Mouse (Mus musculus): Measurements from ENCODE around the gene Tfb1m.

The Tfb1m gene

GRCm38 (mm10) chr17:3557331-3558311 is at the start of gene Tfb1m:
Gene Tfb1m (minus strand): TSS chr17:3557781.
- DNase-seq (ENCODE audit: inconsistent age in 2 of 2, low spot score in 1 of 2): peak; percentile 99

- DNase-seq (ENCODE audit: inconsistent age in 2 of 2, low spot score in 1 of 2): no peak
Observed at GRCm38 (mm10) chr17:3602954-3603672, 45.5 kb upstream of the Tfb1m start.

- no peak for DNase-seq (ENCODE audit: inconsistent age in 2 of 2, low spot score in 1 of 2)
Observed at GRCm38 (mm10) chr17:3598393-3598792, 40.8 kb upstream of the Tfb1m start.

GRCm38 (mm10) chr17:3597866-3598265 is 40.3 kb upstream of the Tfb1m start:
- no peak for DNase-seq (ENCODE audit: inconsistent age in 2 of 2, low spot score in 1 of 2)

GRCm38 (mm10) chr17:3597130-3597529 is 39.5 kb upstream of the Tfb1m start:
- no peak for DNase-seq (ENCODE audit: inconsistent age in 2 of 2, low spot score in 1 of 2)

GRCm38 (mm10) chr17:3570876-3571275 is 13.3 kb upstream of the Tfb1m start:
- DNase-seq (ENCODE audit: inconsistent age in 2 of 2, low spot score in 1 of 2): peak; percentile 79 to 94

GRCm38 (mm10) chr17:3562405-3562804 is 4.8 kb upstream of the Tfb1m start:
- DNase-seq (ENCODE audit: inconsistent age in 2 of 2, low spot score in 1 of 2): no peak

GRCm38 (mm10) chr17:3560534-3560933 is 3.0 kb upstream of the Tfb1m start:
- no peak for DNase-seq (ENCODE audit: inconsistent age in 2 of 2, low spot score in 1 of 2)

- peak in 1 of 2 experiments; percentile 28 for DNase-seq (ENCODE audit: inconsistent age in 2 of 2, low spot score in 1 of 2)
Observed at GRCm38 (mm10) chr17:3558356-3558870, 832 bp upstream of the Tfb1m start.

- DNase-seq (ENCODE audit: inconsistent age in 2 of 2, low spot score in 1 of 2): no peak
Observed at GRCm38 (mm10) chr17:3556251-3556650, 1.3 kb downstream of the Tfb1m start.

GRCm38 (mm10) chr17:3547725-3548124 is 9.9 kb downstream of the Tfb1m start:
- DNase-seq (ENCODE audit: inconsistent age in 2 of 2, low spot score in 1 of 2): no peak

- no peak for DNase-seq (ENCODE audit: inconsistent age in 2 of 2, low spot score in 1 of 2)
Observed at GRCm38 (mm10) chr17:3541033-3541432, 16.5 kb downstream of the Tfb1m start.

GRCm38 (mm10) chr17:3540304-3540703 is 17.3 kb downstream of the Tfb1m start:
- no peak for DNase-seq (ENCODE audit: inconsistent age in 2 of 2, low spot score in 1 of 2)

- no peak for DNase-seq (ENCODE audit: inconsistent age in 2 of 2, low spot score in 1 of 2)
Observed at GRCm38 (mm10) chr17:3533425-3533824, 24.2 kb downstream of the Tfb1m start.

- no peak for DNase-seq (ENCODE audit: inconsistent age in 2 of 2, low spot score in 1 of 2)
Observed at GRCm38 (mm10) chr17:3532254-3532653, 25.3 kb downstream of the Tfb1m start, which contains the start of gene Cldn20. Gene Cldn20 (plus strand): TSS chr17:3532554.

GRCm38 (mm10) chr17:3531641-3532040 is 25.9 kb downstream of the Tfb1m start:
- DNase-seq (ENCODE audit: inconsistent age in 2 of 2, low spot score in 1 of 2): no peak

- DNase-seq (ENCODE audit: inconsistent age in 2 of 2, low spot score in 1 of 2): no peak
Observed at GRCm38 (mm10) chr17:3530549-3530948, 27.0 kb downstream of the Tfb1m start.

- no peak for DNase-seq (ENCODE audit: inconsistent age in 2 of 2, low spot score in 1 of 2)
Observed at GRCm38 (mm10) chr17:3529523-3529922, 28.1 kb downstream of the Tfb1m start.

- peak in 1 of 2 experiments; percentile 40 for DNase-seq (ENCODE audit: inconsistent age in 2 of 2, low spot score in 1 of 2)
Observed at GRCm38 (mm10) chr17:3527841-3528471, 29.6 kb downstream of the Tfb1m start.

GRCm38 (mm10) chr17:3520344-3520743 is 37.2 kb downstream of the Tfb1m start:
- DNase-seq (ENCODE audit: inconsistent age in 2 of 2, low spot score in 1 of 2): no peak

- DNase-seq (ENCODE audit: inconsistent age in 2 of 2, low spot score in 1 of 2): no peak
Observed at GRCm38 (mm10) chr17:3516406-3516805, 41.2 kb downstream of the Tfb1m start.
